Mouse (Mus musculus) embryo, embryonic 11 days (tissue): ENCODE results near the gene Plppr1.

ENCODE experiments used
- DNase-seq: peaks from one replicate; pipeline ENCODE4 v3.0.0-alpha.2; 2015

Plppr1 gene

DNA sequence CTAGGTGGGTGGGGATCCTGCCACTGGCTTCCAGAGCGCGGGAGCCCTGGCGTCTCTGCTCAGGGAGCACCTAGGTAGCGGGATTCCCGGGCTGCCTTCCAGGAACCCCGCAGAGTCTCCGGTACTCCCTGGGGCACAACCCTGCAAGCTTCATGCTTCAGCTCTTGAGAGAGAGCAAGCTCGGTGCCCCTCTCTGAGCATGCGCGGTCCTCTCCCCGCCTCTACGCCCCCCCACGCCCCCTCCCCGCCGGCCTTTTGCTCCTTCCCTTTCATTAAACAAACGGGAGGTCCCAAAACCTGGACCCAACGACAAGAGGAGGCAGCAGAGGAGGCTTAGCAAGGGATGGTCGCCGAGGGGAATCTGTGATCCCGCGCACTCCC lies at the start of gene Plppr1:
Gene Plppr1, plus strand, starts transcription at position 253 of the 381 bp plus-strand sequence.
- peak; percentile 81 for DNase-seq

DNA sequence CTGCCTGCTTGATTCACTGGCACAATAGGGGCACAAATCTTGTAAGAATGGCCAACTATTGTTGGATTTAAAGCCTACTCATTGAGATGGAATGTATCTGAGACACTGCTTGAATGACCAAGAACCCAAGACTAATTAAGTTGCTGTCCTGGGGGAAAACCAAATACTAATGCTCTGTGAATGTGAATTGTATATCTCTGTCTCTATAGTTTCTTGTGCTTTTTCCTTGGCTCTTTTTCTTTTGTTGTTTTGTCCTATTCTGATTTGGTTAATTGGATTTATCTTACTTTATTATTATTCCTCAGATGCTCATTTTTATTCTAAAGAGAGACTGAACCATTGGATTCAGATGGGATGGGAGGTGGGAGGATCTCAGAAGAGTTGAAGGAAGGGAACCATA lies 42.4 kb upstream of the Plppr1 start:
- no peak for DNase-seq

DNA sequence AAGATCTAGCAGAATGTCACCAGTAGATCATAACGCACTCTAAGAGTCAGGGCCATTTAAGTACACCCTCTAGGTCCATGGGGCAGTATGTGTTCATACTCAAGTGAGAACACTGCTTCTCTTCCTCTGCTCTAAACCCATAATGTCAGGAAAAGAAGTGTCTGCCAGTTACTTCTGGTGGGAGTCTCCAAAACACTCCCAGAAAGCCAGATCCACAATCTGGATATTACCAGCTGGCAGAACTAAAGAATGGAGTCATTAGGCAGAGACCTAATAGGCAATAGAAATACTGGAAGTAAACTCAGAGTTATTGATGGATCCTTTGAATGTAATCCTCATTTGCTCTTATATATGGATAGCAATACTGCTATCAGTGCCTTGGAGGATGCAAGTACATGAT lies 35.9 kb upstream of the Plppr1 start:
- DNase-seq: no peak

DNA sequence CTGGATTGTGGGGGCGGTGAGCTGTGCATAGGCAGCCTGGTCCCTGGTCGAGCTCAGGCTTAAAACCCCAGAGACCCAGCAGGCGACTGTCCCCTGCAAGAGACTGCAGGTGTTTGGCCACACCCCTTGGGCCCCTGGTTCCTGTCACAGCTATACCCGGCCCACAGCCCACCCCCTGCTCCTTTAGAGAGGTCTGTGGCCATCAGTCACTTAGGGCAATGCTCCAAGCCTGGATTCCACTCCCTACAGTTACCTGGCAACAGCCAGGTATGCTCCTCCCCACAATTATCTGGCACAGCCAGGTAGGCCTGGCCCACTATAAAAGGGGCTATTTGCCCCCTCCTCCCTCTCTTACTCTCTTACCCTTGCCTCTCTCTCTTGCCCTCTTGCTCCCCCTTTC lies 20.8 kb upstream of the Plppr1 start:
- no peak for DNase-seq

DNA sequence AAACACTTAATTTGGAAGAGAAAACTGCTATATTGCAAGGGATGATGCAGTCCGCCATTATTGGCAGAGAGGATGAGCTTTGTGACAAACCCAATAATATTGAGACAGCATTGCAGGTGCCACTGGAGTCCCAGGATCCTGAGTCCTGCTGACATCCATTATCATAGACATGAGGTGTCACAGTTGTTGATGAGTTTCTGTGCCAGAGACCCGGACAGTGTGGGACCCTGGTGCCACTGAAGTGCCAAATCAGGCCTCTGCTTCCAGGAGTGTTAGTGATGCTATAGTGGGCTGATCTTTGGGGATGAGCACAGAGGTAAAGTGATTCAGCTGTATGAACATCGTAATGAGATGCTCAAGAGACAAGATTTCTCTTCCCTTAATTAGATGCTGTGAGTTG lies 19.2 kb upstream of the Plppr1 start:
- no peak for DNase-seq

DNA sequence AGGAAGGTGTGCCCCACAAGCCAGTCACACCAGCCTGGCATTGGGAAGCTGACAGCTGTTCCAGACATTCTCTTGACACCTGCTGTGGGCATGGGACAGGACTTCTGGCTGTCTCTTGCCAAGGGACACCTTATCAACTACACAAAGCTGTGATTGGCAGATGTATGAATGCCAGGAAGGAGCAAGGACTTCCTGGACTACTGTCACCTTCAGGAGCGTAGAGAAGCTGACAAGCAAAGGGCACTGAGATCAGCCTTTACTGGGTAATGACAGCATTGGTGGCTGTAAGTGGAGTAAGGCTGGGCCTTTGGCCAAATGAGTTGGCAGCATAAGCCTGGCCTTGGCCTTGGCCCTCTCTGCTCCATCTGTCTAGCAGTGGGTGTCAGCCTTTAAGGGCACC lies 17.4 kb upstream of the Plppr1 start:
- DNase-seq: no peak

DNA sequence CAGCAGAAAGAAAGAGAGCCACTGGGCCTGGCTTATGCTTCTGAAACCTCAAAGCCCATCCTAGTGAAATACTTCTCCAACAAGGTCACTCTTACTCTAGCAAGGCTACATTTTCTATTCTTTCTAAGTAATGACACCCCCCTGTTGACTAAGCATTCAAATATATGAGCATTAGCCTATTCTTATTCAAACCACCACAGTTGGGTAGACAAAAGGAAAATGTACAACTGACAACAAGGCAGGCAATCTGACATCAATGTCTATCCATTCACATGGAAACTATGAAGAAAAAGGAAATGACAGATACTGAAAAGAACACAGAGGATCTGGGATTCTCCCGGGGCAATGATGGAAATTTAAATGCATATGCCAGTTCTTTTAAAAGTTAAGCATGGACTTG lies 8.4 kb upstream of the Plppr1 start:
- no peak for DNase-seq

DNA sequence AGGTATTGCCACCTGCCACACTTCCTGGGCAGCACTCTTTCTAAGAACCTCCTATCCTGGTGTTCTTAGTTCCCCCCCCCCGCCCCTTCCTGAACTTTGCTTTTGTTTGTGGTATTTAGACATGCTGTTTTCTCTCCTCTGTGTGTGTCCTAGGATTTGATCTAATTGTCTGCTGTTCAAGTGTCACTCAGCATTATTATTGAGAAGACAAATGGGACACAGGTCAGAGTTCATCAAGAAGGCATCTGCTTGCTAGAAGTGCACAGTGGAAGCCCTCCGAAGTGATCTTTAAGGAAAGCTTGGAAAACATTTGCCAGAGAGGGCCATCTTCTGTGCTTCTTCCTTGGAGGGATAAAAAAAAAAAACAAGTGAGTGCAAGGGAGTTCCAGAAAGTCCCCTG lies 1.2 kb upstream of the Plppr1 start:
- DNase-seq: peak; percentile 41

DNA sequence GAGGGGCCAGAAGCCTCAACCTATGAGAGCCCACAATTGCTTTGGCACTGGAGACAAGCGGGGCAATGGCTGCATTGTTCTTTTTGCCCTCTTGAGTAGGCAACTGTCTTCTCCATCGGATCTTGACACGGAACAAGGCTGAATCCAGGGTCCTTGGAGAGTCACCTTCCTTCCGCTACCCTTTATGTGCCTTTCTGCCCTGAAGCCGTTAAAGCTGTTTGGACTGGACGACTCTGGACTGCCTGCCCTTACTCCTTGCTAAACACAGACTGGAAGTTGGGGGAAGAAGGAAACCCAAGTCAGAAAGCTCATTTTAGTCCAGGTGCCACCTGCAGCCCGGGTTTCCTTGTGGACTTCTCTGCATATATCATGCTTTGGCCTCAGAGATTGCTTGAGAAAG lies 516 bp upstream of the Plppr1 start:
- peak; percentile 30 for DNase-seq

DNA sequence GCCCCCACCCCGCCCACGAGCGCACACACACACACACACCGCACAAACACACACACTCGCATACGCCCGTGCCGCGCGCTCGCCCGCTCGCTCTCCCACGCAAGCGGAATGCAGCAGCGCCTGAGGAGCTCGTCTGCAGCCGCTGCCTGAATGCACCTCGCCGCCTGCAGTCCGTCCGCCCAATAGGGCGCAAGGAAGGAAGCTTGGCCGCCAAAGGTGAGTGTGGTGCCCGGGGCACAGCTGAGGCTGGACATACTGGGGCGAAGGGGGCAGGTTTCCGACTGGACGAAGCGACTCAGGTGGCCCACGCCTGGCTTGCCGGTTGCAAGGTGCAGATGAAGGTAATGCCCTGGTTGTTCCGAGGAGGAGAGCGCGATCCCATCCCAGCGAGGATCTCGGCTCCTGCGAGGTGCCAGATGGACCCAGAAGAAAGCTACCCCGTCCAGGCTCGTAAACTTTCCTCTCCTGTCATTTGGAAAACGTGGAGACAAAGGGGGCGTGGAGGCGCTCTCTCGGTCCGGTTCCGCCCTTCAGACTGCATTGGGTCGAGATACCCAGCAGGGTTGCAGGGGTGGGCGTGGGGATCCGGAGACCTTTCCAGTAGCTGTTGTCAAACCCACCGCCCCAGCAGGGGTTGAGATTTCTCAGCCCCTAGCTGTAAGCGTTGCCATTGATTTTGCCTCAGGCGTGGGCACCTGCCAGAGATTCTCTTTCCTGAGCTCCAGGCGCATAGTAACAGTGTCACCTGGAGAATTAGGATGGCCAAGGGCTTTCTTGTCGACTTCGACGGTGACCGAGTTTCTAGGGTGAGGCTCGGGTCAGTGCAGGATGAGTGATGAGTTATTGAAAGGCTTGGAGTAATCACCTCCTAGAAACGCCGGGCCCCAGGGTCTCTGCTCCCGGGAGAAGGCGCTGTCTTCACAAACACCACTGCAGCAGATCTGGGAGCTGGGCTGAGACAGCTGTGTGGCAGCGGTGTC lies 619 bp downstream of the Plppr1 start:
- DNase-seq: peak; percentile 71

DNA sequence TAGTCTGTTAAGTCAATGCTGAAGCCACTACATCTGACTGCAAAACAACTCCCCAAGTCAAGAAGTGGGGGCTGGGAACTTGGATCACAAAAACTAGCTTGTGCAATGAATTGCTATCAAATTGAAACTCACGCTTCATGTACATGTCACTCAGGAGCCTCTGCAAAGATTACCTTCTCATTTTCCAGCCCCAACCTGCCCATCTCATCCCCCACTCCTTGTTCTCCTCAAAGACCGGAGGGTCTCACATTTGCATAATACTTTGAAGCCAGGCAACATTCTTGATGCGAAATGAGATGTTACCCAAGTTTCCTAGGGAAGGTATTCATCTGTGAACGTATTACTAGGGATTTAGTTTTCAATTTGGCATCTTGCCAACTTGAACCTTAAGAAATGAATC lies 10.4 kb downstream of the Plppr1 start:
- DNase-seq: no peak

DNA sequence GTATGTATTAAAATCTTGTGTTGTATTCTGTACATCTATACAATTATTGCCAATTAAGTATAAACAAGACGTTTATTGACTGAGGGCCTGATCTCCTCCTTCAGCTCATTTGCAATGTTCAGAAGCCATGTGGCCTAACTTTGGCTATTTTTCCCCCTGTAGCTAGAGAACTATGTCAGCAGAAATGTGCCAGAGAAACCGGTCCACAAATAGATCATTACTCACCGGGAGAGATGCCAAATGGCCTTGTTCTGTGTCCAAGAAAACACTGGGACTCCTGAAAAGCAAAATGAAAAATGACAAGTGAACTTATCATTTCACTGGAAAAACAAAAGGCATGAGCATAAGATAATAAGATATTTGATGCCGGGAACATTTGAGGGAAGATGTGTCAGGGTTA lies 13.8 kb downstream of the Plppr1 start:
- DNase-seq: no peak

DNA sequence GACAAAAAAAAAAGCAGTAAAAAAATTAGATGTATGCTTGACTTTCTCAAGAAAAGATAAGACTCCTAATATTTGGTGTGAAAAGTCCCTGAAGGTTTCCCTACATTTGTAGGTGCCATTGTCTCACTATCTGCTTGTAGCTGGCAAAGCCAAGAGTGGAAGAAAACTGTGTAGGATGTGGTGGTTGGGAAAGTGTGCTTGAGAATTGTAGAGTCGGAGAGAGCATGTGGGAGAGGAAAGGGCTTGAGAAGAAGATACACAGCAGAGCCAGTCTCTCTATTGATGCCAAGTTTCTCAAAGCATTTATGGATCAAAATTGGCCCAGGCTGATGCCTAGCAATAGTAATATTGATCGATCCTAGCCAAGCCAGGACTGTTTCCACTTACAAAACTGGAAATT lies 16.8 kb downstream of the Plppr1 start:
- DNase-seq: no peak

DNA sequence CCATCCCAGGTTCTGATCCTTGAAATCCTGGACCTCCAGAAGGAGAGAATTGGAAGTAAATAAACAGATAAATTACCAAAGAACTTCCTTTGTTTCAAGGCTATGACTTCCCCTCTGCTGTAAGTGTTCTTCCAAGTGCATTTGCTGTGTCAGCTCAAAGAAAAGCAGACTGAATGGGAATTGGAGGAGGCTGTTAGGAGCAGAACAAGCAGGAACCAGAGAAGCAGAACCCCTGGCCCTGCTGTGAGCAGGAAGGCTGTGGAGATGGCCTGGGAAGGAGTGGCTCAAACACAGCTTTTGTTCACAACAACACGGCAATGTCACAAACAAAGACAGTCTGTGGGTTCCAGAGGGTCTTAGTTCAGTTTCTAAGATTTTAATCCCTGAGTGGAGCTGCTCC lies 20.3 kb downstream of the Plppr1 start:
- DNase-seq: no peak

DNA sequence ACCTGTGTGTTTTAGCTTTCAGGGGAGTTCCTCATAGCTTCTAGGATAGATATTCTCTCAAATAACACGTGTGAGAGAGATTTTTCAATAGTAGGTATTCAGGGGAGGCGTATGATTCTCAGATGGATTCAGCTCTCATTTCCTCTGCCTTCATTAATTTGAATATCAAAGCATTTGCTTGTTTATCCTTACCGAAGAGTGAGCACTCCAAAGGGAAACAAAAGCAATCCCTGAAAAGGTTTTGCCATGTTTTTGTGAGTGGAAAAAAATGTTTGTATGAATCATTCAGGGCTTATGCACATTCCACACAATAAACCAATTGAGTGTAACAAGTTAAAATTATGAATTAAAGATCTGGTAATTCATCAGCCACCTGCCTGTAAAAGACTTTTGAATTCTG lies 29.1 kb downstream of the Plppr1 start:
- DNase-seq: no peak

DNA sequence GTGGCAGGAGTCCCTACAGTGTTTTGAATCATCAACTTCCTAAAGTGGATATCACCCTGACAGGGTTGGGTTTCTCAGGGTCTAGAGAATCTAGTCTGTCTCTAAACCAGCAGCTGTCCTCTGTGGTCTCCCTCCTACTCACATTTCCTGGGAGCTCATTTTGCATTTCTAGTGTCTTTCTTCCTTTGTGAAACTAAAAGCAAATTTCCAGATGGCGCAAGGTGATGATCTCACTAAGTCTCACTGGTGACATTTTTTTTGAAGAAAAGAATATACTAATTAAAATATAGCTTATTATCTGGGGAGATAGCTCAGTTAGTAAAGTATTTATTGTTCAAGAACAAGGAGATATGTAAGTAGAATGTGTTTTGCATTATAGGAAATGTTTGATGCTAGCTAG lies 31.4 kb downstream of the Plppr1 start:
- no peak for DNase-seq

DNA sequence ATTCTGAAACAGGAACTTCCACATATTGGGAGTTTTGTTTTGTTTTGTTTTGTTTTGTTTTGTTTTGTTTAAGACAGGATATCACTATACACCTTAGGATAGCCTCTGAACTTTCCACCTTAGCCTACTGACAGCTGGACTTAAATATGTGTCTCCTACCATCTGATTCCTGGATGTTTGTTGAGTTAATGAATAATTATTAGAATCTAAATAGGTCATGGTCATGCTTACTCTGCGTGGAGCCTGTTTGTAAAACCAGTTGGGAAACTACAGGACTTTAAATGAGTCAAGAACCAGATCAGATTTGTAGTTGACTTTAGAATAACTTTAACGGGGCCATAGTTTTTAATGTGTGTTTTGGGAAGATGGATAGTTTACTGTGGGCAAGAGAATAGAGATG lies 40.4 kb downstream of the Plppr1 start:
- no peak for DNase-seq

DNA sequence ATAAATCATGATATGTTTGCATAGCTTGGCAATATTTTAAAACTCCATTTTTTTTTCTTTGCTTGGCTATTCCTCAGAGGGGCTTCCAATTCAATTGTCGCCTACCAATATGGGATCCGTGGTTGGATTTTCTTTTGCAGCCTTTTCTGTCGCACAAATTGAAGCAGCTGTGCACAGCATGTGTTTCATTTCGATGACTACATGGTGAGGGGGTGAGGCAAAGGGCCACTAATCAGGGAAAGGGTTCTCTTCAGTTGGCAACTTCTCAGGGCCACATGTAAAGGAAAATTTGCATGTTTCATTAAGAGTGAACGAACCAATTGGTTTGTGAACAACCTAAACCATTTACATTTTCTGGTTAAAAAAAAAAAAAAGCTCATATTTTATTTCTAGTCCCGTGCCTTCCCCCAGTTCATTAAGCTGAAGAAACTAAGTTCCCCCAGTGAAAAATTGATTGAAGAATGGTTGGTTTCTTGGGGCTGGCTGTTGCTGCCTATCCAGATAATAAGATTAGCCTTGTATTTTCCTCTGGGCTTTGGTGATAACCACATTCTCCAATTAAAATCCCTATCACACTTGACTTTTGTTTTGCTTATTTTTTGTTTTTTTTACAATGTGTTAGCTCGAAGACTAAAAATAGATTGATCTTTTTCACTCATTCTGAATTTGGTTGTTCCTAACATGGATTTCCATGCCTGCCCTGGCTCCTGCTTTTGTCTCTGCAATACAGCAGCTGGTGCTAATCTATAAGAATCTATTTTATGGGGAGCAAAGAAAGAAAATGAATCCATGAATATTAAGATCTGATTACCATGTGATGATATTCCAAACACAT lies 43.1 kb downstream of the Plppr1 start:
- peak; percentile 5 for DNase-seq

DNA sequence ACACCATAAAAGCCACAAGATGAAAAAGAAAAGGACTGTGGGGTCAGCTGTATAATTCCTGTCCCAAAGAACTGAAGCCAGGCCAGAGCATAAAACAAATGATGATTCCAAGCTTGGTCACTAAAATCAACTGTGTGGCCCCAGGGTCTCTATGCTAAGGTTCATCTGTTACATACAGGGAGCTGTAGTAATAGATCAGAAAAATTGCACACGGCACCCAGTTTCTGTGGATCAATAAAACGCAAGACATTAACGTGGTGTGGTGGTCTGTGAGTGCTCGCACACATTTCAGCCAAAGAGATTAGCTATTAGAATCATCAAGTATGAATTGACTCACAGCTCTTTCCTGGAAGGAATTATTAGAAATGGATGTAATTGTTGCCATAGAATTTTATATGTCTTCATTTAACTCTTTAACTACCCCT lies 43.7 kb downstream of the Plppr1 start:
- DNase-seq: peak; percentile 6

DNA sequence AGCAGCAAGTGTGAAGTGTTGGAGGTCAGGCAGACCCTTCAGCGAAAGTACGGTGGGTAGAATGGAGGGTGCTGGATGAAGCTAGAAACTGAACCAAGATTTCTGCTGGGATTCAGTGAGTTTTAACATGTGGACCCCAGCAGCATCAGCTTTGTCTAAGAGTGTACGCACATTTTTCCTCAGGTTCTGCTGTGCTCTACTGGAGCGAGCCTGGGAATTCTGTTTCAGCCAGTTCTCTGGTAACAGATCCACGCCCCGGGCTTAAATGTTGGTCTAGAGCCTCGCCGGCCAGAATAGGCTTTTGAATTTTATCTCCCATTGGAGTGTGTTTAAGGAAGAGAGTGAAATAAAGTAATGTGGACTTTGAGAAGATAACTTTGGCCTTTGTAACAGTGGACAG lies 45.8 kb downstream of the Plppr1 start:
- DNase-seq: no peak

DNA sequence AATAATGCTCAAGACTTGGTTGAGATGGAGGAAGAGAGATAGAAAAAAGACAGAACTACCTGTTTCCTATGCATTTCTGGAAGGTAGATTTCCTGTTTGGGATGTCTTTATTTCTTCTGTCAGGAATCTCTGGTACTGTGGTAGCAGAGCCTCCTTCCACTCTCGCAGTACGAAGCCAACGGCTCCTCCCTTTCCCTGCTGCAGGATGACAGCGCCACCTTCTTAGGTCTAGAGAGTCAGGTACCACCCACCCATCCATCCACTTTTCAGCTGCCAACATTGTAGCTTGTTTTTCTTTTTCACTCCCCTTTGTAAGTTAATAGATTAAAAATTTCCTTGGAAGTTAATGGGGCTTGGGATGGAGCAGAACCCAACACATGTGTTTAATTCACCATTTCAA lies 48.8 kb downstream of the Plppr1 start:
- DNase-seq: no peak

DNA sequence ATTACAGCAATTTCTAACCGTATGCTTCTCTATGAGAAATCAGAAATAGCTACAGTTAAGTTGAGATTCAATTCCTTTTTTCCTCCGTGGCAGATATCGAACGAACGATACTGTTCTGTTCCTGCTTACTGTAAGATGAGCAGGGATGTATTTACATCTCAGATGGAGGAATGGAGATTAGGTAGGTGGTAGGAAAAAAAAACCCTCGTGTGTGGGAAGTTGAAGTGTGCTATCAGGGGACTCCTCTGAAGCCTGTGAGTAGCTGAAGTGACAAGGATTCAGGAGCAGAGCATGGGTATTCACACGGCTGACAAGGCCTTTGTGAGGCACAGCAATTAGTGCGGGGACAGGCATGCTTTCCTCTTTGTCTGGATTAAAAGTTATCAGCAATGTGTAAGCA lies 49.3 kb downstream of the Plppr1 start:
- no peak for DNase-seq

DNA sequence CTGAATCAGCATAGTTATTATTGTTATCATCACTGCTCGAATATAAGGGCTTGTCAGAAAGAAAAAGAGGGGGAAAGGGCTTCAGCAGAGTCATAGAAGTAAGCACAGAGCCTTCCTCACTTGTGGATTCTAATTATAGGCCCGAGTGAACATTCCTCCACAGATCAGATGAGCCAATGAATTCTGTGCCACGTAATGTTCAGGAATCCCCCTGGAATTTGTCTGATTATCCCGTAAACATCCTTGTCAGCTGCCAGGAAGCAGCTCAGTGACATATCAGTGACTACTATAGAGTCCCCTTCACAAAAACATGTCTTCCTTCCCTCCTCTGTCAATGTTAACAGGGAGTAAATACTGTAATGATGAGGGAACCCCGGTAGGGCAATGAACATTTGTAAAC lies 50.9 kb downstream of the Plppr1 start:
- no peak for DNase-seq

DNA sequence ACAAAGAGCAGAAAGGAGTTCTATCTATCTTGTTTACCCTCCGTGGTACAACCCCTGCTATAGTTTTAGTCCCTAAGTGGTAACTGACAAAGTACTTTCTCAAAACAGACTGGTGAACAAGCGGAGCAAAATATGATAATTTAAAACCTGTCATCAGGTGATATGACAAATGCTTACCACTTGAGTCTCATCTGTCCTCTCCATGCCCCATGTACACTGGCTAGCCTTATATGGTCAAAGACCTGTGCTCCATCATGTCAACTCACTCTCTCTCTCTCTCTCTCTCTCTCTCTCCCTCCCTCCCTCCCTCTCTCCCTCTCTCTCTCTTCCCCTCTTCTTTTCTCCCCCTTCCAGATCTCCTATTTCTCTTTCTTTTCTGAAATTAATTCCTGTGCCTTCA lies 59.8 kb downstream of the Plppr1 start:
- DNase-seq: no peak
